Mouse (Mus musculus) retina, embryonic 14.5 days (tissue): ENCODE results near the gene B3gnt2.
"Not testable (repeated sequence)": the region's sequence is repeated elsewhere in the genome, so short reads cannot be mapped to it uniquely, and the experiment has no call there.

Experiments used
- DNase-seq: peaks from one replicate; pipeline ENCODE4 v3.0.0-alpha.2; 2015; ENCODE audit warnings: low spot score

Gene B3gnt2

DNA sequence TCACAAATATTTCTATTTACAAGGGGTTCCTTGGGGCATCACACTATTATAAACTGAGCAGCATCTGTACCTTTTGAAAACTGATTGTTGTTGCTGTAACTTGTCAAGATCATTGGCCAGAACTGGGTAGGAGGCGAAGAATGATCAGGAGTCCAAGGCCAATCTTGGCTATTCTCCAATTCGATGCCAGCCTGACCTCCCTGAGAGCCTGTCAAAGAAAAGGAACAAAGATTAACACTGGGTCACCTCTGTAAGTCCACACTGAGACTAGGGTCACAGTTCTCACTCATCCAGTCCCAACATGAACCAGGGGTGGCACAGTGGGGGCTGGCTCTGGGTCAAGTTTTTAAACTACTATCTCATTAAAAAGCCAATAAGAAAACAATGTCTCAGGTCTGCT lies 85.9 kb downstream of the B3gnt2 start:
- DNase-seq = no peak

DNA sequence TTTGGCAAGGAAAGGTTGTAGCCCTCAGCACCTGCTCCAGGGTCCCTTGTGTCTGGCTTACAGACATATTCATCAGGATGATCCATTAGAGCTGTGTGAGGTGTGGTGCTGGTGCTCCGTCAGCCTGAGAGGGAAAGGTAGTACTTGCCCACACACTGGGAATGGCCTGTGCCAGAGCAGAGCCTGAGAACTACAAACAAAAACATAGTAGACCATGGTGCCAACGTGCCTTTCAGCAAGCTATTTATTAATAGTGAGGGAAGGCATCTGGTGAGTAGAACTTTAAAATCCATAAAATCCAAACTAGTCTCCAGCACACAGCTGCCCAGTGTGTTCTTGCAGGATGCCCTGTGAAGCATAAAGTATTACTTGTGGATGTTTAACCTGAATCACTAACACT lies 94.5 kb downstream of the B3gnt2 start:
- no peak for DNase-seq

DNA sequence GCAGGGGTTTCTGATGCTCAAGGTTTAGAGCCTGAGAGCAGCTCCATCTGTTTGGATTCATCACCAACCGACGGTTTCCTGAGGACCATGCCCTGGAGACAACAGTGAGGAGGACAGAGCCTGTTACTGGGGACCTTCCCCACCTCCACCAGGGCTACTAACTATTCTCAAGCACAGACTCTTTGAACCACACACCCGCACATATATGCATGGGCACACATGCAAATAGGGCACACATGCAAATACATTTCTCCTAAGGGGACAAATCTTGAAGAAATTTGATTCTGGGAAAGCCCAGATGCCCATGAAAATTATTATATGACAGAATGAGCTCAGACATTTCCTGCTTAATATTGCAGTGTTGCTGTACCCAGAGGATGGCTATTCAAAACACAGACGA lies 95.3 kb downstream of the B3gnt2 start:
- no peak for DNase-seq

DNA sequence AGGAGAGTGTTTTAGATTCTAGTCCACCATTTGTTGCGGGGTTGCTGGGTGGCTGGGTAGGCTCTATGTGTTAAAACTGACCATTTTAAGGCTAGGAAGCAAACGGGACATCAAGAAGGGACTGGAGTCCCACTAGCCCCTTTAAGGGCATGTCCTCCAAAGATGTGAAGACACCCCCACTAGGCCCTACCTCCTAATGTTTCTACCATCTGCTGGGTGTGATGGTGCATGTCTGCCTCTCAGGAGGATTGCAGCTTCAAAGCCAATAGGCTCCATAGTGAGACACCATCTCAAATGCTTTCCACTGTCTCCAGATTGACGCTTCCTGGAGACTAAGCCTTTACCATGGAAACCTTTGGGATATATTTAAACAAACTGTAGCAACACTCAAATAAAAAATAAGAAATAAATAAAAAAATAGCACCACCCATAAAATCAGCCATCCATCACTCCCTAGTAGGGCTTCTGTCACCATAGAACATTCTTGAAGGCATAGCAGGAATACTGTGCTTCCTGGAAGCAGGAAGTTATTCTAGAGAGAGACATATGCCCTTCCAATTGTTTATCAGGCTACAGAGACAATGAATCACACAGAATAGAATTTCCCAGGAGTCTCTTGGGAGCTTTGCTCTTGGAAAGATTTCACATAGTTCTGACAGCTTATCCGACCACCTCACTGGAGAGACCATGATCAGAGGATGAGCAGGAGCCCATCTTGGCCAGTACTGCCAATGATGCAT lies 97.0 kb downstream of the B3gnt2 start:
- no peak for DNase-seq

DNA sequence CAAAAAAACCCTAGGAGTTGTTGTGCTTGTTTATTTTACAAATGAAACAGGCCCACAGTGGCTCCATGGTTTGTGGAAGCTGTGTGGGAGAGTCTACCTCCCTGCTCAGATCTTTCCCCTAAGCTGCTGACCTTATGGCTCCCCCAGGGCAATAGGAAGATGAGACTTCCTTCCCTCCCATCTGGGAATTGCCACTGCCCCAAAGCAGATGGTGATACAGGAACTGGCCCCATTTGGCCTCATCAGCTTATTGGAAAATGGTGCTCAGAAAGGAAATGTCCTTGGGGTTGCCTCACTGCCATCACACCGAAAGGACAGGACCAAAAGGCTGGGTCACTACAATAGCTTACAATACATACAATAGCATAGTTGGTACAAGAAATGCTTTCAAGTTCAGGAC lies 97.7 kb downstream of the B3gnt2 start:
- no peak for DNase-seq

DNA sequence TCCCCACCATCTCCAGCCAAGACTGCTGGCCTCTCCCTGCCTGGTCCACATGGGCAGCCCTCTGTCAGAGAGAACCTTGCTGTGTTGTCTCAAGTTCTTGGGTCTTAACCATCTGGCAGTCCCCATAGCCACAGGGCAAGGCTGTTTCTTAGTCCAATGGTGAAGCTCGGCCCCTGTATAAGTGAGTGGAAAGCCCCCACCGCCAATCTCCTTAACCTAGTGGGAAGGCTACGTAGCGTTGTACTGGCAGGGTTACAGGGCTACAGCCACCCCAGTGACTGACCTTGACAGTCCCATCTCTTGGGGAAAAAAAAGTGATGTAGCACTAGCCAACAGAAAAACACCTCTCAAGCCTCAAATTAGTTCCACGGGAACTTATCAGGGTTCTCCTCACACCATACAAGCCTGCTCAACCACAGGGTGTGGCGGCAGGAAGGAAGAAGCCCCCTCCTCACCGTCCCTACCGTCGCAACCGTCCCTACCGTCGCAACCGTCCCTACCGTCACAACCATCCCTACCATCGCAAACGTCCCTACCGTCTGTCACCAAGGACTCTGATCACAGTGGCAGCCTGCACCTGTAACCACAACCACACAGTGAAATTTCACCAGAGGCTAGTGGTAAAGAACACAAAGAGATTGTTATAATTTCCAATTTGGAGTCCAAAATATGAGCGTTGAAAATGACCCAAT lies 98.4 kb downstream of the B3gnt2 start:
- no peak for DNase-seq

DNA sequence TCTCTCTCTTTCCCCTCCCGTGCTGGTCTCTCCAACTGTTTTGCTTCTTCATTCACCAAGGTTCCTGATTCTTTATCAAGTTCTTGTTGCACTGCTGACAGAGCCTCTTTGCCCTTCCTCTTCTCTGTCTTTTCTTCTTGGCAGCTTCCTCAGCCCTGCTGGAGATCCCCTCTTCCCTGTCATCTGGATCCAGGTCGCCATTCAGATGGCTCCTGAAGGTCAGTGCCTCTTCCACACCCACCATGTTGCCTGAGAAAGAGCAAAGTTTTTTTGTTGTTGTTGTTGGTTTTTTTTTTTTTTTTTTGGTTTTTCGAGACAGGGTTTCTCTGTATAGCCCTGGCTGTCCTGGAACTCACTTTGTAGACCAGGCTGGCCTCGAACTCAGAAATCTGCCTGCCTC lies 101.0 kb downstream of the B3gnt2 start:
- DNase-seq = no peak

DNA sequence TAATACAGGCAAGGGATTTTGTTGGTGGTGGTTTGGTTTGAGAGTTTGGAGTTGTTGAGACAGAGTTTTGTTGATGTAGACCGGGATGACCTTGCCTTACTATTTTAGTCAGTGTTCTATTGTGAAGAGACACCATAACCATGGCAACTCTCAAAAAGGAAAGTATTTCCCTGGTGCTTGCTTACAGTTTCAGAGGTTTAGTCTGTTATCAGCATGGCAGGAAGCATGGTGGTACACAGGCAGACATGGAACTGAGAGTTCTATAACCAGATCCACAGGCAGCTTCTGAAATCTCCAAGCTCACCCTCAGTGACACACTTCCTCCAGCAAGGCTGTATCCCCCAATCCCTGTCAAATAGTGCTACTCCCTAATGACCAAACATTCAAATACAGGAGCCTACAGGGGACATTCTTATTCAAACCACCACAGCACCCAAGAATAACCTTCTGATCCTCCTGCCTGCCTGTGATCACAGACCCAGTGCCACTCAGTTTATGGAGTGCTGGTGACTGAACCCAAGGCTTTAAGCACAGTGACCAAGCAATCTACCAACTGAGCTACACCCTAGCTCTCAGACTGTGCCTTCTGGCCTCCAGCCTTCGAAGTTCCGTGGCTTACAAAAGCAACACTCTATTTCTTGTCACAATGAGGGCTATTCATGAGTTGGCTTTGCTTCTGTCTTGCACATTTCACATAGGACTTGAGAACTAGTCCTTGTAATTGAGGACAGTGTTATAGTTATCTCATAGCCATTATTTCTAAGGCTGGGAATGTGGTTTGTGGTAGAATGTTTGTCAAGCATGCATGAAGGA lies 104.4 kb downstream of the B3gnt2 start:
- no peak for DNase-seq

DNA sequence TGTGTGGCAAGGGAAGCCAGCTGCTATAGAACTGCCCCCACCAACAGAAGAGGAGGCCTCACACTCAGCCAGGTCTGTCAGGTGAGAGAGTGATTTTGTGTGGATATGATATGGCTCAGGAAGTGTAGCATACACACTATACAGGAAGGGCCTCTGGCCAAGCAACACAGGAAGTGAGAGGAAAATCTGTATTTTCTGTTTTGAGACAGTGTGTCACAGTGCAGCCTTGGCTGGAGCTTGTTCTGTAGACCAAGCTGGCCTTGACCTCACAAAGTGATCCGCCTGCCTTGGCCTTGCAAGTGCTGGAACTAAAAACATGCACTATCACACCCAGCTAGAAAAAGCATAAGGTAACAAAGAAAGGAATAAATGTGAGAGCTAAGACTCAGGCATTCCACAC lies 105.6 kb downstream of the B3gnt2 start:
- DNase-seq = no peak

DNA sequence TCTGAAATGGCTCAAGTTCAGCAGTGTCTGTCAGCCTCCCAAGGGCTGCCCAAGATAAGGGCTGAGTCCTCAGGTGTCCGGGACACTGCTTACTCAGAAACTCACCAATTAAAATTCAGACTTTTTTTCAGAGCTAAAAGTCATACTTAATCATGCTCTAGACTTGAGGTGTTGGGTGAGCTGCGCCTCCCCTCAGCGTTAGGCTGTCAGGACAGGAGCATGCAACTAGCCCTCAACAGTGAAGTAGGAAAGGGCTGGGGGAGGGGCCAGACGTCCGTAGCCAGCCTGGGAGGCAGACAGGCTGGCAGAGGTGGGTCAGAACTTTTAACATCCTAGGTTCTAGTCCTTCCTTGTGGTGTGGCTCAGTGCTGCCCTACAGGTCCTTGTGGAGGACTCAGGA lies 108.2 kb downstream of the B3gnt2 start:
- no peak for DNase-seq

DNA sequence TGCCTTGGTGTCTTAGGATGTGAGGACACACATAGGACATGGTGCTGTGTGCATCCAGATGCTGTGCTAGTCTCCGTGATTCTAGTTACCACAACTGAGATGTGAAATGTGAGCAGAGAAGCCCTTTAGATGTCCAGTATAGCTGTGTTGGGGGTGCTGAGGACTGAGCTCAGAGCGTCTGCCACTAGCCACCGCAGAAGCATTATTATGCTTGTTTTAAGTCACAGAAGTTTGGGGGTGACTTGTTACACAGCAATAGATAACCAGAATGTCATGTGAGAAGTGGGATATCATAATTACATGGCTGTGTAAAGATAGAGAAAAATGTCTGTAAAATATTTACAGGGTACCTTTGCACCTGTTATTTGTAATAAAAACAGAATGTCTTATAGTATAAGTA lies 109.2 kb downstream of the B3gnt2 start:
- no peak for DNase-seq

DNA sequence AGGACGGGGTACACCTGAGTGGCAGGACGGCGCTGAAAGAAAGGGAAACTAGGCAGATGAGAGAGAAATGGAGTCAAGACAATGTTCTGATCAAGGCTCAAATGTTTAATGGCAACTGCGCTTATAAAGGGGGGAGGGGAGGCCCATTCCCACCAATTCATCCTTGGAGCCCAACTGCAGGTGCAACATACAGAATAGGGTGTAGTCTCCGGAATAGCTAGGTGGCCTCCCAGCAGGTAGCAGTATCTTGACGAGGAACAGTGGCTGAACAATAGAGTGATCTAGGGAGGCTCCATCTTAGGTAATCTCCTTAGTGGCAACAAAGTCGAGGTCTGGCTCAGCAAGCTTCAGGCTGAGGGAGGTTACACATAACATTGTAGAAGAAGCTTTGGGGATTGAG lies 113.4 kb downstream of the B3gnt2 start:
- DNase-seq = no peak

DNA sequence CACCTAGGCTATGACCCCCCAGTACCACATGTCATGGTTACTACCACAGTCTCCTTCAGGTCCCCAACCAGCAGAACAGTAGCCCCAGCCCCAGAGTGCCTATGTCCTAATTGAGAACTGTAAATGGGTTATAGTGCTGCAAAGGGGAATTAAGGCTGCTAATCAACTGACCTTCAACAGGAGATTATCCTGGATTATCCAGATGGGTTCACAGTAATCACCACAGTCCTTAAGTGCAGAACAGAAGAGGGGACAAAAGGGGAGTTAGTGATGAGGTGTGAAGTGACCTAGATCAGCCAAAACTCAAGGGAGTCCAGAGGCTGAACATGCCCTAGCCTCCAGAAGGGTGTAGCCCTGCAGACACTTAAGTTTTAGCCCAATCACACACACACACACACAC lies 115.4 kb downstream of the B3gnt2 start:
- peak; percentile 24 for DNase-seq

DNA sequence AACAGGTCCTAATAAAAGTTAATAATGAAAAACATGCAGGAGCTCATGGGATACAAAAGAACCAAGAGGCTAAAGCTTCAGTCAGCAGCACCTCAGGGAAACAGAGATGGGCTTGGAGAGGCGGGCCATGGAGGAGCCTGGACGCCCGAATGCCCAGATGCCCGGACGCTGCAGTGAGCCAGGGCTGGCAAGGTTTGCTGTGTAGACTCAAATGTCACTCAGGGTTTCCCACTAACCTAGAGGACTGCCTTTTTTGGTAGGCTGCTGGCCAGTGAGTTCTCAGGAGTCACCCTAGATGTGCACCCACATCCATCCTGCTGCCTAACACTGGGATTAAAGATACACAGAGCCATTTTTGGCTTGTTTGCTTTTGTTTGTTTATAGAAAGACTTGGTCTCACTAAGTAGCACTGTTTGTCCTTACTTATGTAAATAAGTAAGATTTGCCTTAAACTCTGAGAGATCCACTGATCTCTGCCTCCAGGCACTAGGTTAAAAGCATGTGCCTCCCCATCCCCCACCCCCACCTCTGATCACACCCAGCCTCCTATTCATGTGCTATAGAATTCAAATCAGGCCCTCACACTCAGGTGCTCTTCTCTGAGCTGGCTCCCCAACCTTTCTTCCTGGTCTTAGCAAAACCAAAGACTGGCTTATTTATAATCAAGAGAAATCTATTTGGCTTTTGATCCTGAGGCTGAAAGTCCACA lies 117.0 kb downstream of the B3gnt2 start:
- no peak for DNase-seq

DNA sequence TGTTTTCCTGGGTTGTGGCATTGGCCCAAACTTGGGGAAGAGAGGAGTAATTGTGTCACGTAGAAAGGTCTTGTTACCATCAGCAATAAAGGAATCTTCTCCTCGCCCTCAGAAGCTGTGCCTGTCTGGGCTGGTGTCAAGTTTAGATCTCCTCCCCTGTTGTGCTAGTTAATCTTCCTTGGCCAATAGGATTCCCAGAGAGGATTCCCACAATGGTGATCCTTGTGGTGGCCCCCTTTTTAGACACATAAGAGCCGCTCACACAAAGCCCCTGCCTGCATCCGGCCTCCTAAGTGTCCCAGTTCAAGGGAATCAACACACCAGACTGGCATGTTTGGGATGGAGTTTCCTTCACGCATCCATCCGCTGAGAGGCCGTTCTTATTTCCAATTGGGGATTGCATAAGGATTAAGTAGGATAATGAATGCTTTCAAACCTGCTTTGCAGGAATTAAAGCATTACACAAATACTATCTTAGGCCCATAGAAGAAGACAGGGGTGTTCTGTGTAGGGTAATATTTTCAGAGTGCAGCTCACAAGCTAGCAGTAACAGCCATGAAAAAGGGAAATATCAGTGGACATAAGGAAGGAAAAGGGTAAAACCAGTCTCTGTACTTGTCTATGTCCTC lies 118.6 kb downstream of the B3gnt2 start:
- DNase-seq = peak; percentile 44

DNA sequence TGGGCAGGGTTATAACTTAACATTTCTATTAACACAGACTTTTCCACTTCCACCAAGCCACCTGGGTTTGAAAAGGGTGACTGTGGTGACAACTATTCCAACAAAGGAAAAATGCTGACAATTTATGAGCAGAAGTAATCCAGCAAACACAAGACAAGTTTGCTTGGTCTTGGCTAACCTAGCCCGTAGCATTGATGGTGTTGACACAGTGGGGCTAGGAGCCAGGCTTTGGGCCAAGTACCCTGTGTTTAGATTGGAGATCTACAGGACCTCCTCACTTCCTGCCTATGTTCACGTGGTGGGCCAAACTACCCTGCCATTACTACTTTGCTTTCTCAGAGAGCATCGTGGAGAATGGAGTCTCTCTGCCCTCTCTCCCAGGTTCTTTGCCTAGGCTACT lies 119.3 kb downstream of the B3gnt2 start:
- DNase-seq = no peak

DNA sequence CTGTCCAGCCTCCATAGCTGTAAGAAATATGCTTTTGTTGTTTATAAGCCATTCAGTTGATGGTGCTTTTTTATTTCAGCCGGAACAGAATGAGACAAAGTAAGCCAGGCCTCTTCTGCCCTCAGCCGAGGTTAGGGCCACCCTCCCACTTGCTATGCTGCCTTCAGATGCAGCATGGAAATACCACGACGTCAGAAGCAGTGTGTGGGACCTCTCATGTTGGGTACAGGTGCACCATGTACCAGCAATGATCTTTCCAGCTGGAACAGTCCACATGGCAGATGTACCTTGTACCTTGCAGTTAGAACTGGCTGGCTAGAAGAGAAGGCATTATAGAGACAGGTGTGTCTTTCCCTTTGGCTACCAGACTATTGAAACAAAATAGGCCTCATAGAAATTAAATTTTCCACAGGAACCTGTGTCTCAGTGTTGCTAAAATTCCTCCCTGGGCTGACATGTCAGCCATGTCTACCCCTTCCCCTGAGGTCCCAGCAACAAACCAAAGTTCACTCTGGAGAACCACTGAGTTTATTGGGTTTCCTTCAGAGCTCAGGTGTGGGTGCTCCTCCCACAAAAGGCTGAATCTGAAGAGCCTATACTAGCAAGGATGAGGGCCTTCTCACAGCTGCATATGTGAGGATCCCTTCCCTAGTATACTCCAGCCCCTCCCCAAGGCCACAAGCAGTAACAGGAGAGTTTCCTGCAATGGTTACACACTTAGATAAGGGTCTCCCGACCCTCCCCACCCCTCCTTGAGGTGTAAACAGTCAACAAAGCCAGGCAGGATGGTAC lies 121.1 kb downstream of the B3gnt2 start:
- no peak for DNase-seq

DNA sequence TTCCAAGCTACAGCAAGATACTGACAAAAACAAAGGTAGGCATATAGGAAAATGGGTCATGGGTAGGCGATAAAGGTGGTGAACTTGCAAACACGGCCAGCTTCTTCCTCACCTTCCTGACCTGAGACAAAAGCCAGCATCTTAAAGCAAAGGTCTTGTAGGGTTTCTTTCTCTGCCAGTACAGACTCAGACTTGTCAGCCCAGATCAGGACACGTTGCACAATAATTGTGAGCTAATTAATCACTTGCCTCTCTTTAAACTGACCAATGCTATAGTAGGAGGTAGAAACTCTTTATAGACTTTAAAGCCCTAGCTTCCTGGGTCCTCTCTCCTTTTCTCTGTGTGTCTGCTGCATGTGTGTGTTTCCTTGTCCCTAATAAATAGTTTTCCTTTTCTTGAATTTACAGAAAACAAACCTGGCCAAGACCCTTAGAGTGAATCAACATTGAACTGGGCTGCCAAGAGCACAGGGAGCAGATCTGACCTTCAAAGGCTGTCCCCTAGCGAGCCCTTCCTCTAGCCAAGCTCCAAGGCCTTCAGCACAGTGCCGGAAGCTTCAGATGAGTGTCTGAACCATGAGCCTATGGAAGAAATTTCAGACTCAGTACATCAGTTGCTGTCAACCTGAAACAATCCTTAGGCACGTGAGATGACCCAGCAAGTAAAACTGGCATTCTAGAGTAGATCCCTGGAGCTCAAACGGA lies 124.1 kb downstream of the B3gnt2 start:
- DNase-seq = no peak

DNA sequence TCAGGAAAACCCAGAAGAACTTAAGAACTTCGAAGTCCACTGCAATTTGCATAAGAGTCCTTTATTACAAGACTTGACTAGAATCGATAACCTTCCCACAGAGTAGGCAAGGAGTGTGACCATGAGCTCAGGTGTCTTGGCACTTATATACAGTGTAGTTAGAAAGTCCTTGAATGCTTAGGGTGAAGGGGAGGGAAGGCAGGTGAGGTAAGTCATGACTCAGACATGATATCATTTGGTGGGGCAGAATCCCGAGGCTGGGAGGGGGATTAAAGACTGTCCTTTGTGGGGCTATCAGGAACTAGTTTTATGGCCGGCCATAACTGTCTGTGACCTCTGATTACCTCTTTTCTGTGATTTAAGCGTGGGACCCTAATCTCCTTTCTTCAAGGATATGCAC lies 125.6 kb downstream of the B3gnt2 start:
- not testable (repeated sequence) for DNase-seq

DNA sequence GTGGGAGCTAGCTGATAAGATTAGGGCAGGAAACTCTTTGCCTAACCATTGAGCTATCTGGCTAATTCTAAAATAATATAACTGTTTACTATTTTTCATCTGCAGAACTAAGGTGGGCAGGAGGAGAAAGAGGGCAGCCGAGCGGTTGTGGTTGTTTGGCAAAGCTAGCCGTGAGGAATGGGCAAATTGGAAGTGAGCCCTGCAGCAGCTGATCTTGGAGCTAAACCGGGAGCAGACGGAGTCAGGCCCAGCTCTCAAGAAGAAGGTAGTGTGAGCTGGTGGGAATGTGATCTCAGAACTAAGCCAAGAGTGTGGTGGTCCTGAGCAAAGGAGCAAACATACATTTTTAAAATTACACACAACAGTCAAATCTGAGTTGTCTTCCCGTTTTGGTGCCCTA lies 126.8 kb downstream of the B3gnt2 start:
- DNase-seq = no peak

DNA sequence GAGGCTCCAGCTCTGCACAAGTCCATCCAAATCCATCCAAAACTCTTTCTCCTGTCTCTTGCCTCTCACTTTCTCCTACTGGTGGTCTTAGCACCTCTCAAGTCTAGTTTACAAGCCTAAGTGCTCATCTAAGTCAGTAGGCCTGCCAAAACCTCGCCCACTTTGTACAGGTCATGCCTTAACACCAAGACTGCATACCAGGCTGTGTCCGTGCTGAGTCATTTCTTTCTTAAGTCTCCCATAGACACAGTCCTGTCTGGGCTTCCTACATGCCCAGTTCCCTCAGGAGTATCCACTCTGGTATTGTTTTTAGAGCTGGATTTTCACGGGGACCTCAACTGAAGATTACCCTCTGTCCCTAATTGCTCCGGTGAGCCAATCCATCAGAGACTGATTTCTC lies 127.9 kb downstream of the B3gnt2 start:
- no peak for DNase-seq
